Mouse (Mus musculus) MEL (cell line): ENCODE results near the gene Rex2. TPM values are rescaled to one million over a fixed set of nuclear protein-coding genes. Genes with fewer than 3 reads are reported as not detected.
"Not testable (repeated sequence)": the region's sequence is repeated elsewhere in the genome, so short reads cannot be mapped to it uniquely, and the experiment has no call there.

ENCODE experiments used
- DNase-seq: peaks from one replicate; pipeline ENCODE4 v3.0.0; 2011; ENCODE audit warnings: low read depth, low spot score
- H3K27ac ChIP-seq: 2 replicates; pipeline ENCODE4 v1.5.1; 2012; ENCODE audit warnings: low read depth, mild to moderate bottlenecking, control low read depth, low read length, moderate library complexity; ENCODE audit not compliant: control insufficient read depth
- H3K27me3 ChIP-seq, 2 experiments: fragments of 150-350 bp in 1 of 2; sonication (generic) in 1 of 2; 2 replicates each; pipeline ENCODE4 v1.6.1; 2012; ENCODE audit warnings: low read length in 2 of 2, mild to moderate bottlenecking in 2 of 2, improper control_type of control experiment in 1 of 2, moderate library complexity in 1 of 2; ENCODE audit not compliant: insufficient read depth in 2 of 2, control insufficient read depth in 1 of 2
- H3K36me3 ChIP-seq, 2 experiments: 2 replicates each; pipeline ENCODE4 v1.6.1; 2012 to 2014; ENCODE audit warnings: low read length in 2 of 2, improper control_type of control experiment in 1 of 2, inconsistent platforms in 1 of 2, mild to moderate bottlenecking in 1 of 2; ENCODE audit not compliant: insufficient read depth in 2 of 2, control insufficient read depth in 1 of 2
- H3K4me1 ChIP-seq, 2 experiments: fragments of 150-350 bp in 1 of 2; sonication (generic) in 1 of 2; 2 replicates each; pipeline ENCODE4 v1.6.1; 2012; ENCODE audit warnings: low read length in 2 of 2, improper control_type of control experiment in 1 of 2, mild to moderate bottlenecking in 1 of 2; ENCODE audit not compliant: insufficient read depth in 2 of 2, control insufficient read depth in 1 of 2
- H3K4me3 ChIP-seq, 2 experiments: fragments of 150-350 bp in 1 of 2; sonication (generic) in 1 of 2; 2 replicates each; pipeline ENCODE4 v1.5.1; 2012; ENCODE audit warnings: low read depth in 2 of 2, low read length in 2 of 2, mild to moderate bottlenecking in 2 of 2, moderate library complexity in 2 of 2, control low read depth in 1 of 2, improper control_type of control experiment in 1 of 2; ENCODE audit not compliant: control insufficient read depth in 1 of 2, insufficient read depth in 1 of 2
- H3K79me2 ChIP-seq: 2 replicates; pipeline ENCODE4 v1.6.1; 2012; ENCODE audit warnings: mild to moderate bottlenecking, low read length, moderate library complexity; ENCODE audit not compliant: control insufficient read depth, poor library complexity, insufficient read depth
- H3K9ac ChIP-seq: 2 replicates; pipeline ENCODE4 v1.6.1; 2012; ENCODE audit warnings: low read depth, mild to moderate bottlenecking, control low read depth, low read length, moderate library complexity; ENCODE audit not compliant: control insufficient read depth, poor library complexity, severe bottlenecking
- H3K9me3 ChIP-seq: fragments of 150-350 bp; sonication (generic); replicated peaks from 2 replicates; pipeline ENCODE4 v1.6.1; 2012; ENCODE audit warnings: mild to moderate bottlenecking, low read length, improper control_type of control experiment, moderate library complexity; ENCODE audit not compliant: insufficient read depth
- polyA plus RNA-seq, 2 experiments: library from polyadenylated mRNA; stranded (reverse) in 1 of 2; unstranded in 1 of 2; fragments of >175 nt in 1 of 2; fragments of >200 nt in 1 of 2; gene quantifications; 2 replicates each; pipeline versions ENCODE4 v1.2.1 to v1.2.4; 2012; ENCODE audit warnings: low replicate concordance in 2 of 2, low read depth in 1 of 2; ENCODE audit not compliant: insufficient read length in 2 of 2, insufficient read depth in 1 of 2, missing spikeins in 1 of 2
- total RNA-seq: library from RNA; depleted of rRNA; stranded (reverse); fragments of 300-350 nt; gene quantifications from 2 replicates; pipeline ENCODE4 v1.2.3, GENCODE M21; 2012; rRNA removed

Gene Rex2
- total RNA-seq = 1.1 and 1.4 TPM in 2 replicates
- under 1 TPM in 1 of 2 experiments, not detected in 1; 0.52 TPM for polyA plus RNA-seq

DNA sequence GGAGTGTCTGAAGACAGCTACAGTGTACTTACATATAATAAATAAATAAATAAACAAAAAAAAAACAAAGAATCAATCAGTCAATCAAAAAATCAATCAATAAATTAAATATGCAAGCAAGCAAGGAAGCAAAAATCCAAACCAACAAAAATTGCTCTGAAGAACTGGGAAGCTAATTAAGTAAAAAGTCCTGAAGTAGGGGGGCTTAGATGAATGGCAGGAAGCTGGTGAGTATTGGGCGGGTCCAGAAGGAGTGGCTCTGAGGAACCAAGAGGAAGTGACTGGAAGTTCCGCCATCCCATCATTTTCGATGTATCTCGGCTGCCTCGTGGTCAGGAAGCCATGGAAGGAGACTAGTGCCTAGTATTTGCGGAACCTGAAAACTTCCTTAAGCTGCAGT lies at the start of gene Rex2:
Gene Rex2, plus strand, starts transcription at position 301 of the 400 bp plus-strand sequence.
- not testable (repeated sequence) for H3K27ac ChIP-seq, H3K27me3 ChIP-seq, H3K79me2 ChIP-seq, H3K4me1 ChIP-seq, DNase-seq, H3K4me3 ChIP-seq, H3K9ac ChIP-seq, H3K36me3 ChIP-seq, H3K9me3 ChIP-seq

DNA sequence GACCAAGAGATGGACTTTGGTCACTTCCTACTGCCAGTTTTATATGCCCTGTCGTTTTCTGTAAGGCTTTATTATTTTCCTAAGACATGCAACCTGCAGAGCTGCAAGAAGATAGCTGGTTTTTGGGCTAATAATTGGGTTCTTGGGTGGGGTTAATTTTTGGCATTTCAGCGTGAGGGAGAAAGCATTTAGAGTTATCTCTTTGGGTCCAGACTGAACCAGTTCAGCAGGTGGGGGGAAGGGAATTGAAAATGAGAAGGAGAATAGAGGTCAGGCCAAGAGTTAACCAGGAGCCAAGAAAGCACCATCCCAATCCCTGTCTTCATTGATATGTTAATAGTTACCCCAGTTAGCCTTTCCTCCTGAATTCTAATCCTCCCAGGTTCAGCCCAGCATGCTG lies 45.1 kb upstream of the Rex2 start:
- not testable (repeated sequence) for H3K9ac ChIP-seq, H3K9me3 ChIP-seq, DNase-seq, H3K4me1 ChIP-seq, H3K79me2 ChIP-seq, H3K27ac ChIP-seq, H3K27me3 ChIP-seq, H3K36me3 ChIP-seq, H3K4me3 ChIP-seq

DNA sequence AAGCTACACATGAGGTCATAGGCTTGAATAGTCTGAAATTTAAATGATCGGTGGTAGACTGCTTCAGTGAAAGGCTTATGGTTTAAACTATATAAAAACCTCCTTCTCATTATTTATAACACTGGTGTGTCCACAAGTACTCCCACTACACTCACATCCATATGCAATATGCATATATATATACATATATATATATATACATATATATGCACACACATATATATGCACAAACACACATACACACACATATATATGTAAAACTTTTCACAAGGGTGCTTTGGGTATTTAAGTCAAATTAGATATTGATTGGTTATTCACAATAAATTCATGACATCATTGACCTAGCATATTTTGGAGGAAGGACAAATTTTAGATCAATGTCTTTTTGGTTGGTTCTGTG lies 3.2 kb upstream of the Rex2 start:
- not testable (repeated sequence) for H3K9me3 ChIP-seq, DNase-seq, H3K36me3 ChIP-seq, H3K9ac ChIP-seq, H3K27me3 ChIP-seq, H3K4me1 ChIP-seq, H3K79me2 ChIP-seq, H3K4me3 ChIP-seq, H3K27ac ChIP-seq

DNA sequence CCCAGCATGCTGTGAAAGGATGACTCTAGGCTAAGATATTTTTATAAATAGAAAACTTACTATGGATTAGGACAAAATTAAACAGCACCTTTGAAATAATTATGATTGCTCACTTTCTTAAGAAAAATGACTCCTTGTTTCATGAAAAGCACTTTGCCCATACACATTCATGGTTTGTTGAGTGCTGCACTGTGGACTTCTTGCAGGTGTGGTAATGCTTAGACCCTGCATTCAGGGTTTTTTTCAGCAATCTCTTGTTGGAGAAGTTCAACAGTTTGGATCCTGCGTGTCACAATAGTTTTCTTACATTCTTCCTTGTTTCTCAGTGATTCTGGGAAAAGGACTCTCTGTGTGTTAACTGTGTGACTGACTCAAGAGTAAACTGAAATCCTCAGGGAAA lies 4.7 kb downstream of the Rex2 start:
- H3K9me3 ChIP-seq, H3K4me1 ChIP-seq, H3K79me2 ChIP-seq, H3K4me3 ChIP-seq, H3K27me3 ChIP-seq, H3K27ac ChIP-seq, DNase-seq, H3K9ac ChIP-seq, H3K36me3 ChIP-seq: not testable (repeated sequence)

DNA sequence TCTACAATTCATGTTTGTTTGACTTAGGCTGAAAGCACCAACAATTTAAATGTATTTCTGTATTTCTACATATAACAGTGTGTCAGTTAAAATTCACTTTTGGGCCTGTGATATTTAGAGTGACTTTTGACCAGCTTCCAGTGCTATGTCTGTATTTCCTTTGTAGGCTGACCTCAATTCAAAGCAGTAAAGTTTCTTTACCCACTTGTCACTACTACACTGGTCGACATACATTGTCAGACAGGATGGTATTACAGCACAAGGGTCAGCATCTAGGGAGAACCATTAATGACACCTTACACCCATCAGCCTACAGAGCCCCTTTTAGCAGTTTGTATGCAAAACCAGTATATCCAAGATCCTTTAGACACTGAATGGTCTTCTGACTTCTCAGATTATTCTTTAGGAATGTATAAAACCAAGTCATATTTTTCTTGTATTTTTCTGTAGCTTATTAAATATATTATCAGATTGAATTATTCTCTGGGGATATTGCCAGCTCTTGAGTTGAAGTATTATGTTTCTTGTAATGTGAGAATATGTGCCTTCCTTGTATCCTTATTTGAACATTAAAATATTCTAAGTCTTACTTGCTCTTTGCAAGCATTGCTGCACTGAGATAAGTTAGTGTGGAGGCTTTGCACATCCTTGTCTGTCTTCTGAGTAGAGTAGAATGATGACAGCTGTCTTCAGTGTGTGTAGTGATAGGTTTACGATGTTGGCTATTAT lies 9.8 kb downstream of the Rex2 start:
- H3K4me3 ChIP-seq, H3K27ac ChIP-seq, H3K9me3 ChIP-seq, H3K79me2 ChIP-seq, DNase-seq, H3K27me3 ChIP-seq, H3K9ac ChIP-seq, H3K36me3 ChIP-seq, H3K4me1 ChIP-seq: not testable (repeated sequence)

DNA sequence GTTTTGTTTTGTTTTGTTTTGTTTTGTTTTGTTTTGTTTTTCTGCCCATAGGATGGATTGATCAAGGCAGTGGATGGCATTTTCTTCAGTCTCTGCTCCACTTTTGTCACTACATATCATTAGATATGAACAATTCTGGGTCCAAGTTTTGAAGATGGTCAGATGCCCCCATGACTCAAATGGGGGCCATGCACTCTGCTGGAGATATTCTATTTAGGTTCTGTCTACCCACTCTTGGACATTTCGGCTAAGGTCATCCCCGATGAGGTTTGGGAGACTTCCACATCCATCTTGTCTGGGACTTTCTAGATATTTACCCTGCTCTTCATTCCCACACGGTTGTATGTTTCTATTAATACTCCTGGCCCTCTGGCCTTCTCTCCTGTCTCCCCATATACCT lies 42.1 kb downstream of the Rex2 start:
- not testable (repeated sequence) for H3K4me3 ChIP-seq, H3K4me1 ChIP-seq, H3K27me3 ChIP-seq, H3K27ac ChIP-seq, H3K79me2 ChIP-seq, DNase-seq, H3K9ac ChIP-seq, H3K36me3 ChIP-seq, H3K9me3 ChIP-seq

DNA sequence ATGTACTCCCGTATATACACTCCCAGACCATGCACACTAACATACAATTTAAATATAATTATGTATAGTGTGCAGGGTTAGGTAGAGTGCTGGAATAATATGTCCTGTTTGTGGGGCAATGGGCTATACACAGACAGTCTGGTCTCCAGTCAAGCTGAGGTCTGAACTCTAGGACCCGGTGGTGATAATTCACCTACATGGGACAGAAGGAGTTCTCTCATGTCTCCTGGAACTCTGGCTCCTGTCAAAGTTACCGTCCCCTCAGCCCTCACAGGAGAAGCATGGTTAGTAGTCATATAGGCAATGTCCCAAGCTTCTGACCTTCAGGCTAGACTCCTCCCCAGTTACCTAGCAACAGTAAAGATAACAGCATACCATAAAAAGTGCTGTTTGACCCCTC lies 44.2 kb downstream of the Rex2 start:
- H3K9ac ChIP-seq, H3K4me3 ChIP-seq, H3K9me3 ChIP-seq, DNase-seq, H3K27ac ChIP-seq, H3K27me3 ChIP-seq, H3K36me3 ChIP-seq, H3K4me1 ChIP-seq, H3K79me2 ChIP-seq: not testable (repeated sequence)
